Mouse (Mus musculus) midbrain, postnatal 0 days (tissue): ENCODE results near the gene Mgat4a. TPM values are rescaled to one million over a fixed set of nuclear protein-coding genes. Genes with fewer than 3 reads are reported as not detected.

ENCODE experiments used
- ATAC-seq: fragments of 200-750 bp; cut with Nextera tagmentation; 2 replicates; pipeline ENCODE4 v1.8.0; 2017; ENCODE audit warnings: moderate number of reproducible peaks, mild to moderate bottlenecking, moderate TSS enrichment, moderate library complexity; ENCODE audit not compliant: low FRiP score
- DNase-seq: peaks from one replicate; pipeline ENCODE4 v3.0.0-alpha.2; 2015; ENCODE audit warnings: low spot score
- H3K27ac ChIP-seq: fragments of 300-500 bp; sonication (generic); 2 replicates; pipeline ENCODE4 v1.5.1; 2014; ENCODE audit warnings: low read depth, mild to moderate bottlenecking, low read length, mixed read lengths
- H3K27me3 ChIP-seq: fragments of 300-500 bp; sonication (generic); 2 replicates; pipeline ENCODE4 v1.6.1; 2014; ENCODE audit warnings: low read length, control low read depth, mixed read lengths; ENCODE audit not compliant: insufficient read depth
- H3K36me3 ChIP-seq: fragments of 300-500 bp; sonication (generic); 2 replicates; pipeline ENCODE4 v1.6.1; 2014; ENCODE audit warnings: low read length, control low read depth, mixed read lengths; ENCODE audit not compliant: insufficient read depth
- H3K4me1 ChIP-seq: fragments of 300-500 bp; sonication (generic); 2 replicates; pipeline ENCODE4 v1.6.1; 2014; ENCODE audit warnings: mild to moderate bottlenecking, control low read depth, antibody characterized with exemption, low read length, mixed read lengths; ENCODE audit not compliant: insufficient read depth
- H3K4me2 ChIP-seq: fragments of 300-500 bp; sonication (generic); 2 replicates; pipeline ENCODE4 v1.6.1; 2014; ENCODE audit warnings: low read depth, mild to moderate bottlenecking, low read length, mixed read lengths; ENCODE audit not compliant: poor library complexity, severe bottlenecking
- H3K4me3 ChIP-seq: fragments of 300-500 bp; sonication (generic); 2 replicates; pipeline ENCODE4 v1.5.1; 2014; ENCODE audit warnings: low read depth, mild to moderate bottlenecking, low read length, moderate library complexity
- H3K9ac ChIP-seq: fragments of 300-500 bp; sonication (generic); replicated peaks from 2 replicates; pipeline ENCODE4 v1.6.1; 2014; ENCODE audit warnings: mild to moderate bottlenecking, low read length, moderate library complexity, mixed read lengths; ENCODE audit not compliant: poor library complexity, severe bottlenecking
- H3K9me3 ChIP-seq: fragments of 300-500 bp; sonication (generic); 2 replicates; pipeline ENCODE4 v1.6.1; 2016; ENCODE audit warnings: low read length, control low read depth
- CTCF ChIP-seq: IDR thresholded peaks from 2 replicates; pipeline ENCODE4 v1.5.1; 2016; ENCODE audit warnings: antibody characterized with exemption, mild to moderate bottlenecking
- WGBS: fragments of 180-500 bp; shearing (Covaris S2); extraction: QIAGEN DNeasy Blood & Tissue Kit; methylation state at CpG from one replicate; pipeline ENCODE4 v1.1.7; 2014; 5-methylcytosine and 5-hydroxymethylcytosine counted together
- polyA plus RNA-seq: library from polyadenylated mRNA; unstranded; fragments of >200 nt; fragmentation: Nextera tagmentation; extraction: Ambion mirVana; gene quantifications from 2 replicates; pipeline ENCODE4 v1.2.1, GENCODE M21; 2015
- total RNA-seq: library from RNA; depleted of rRNA; stranded (reverse); fragments of >200 nt; gene quantifications from 2 replicates; pipeline ENCODE4 v1.2.3, GENCODE M21; 2014

Gene Mgat4a
- total and polyA plus RNA-seq, 2 experiments from 2014 or later = 9.2 to 27.8 TPM

GRCm38 (mm10) chr1:37539968-37540809, 627 bp downstream of the Mgat4a start:
- WGBS = 3% methylated on average over 36 of the region's 47 CpGs
- Histone ChIP-seq H3K9me3 (no peaks in the 10 kb centered on the region), H3K27ac (peak overlapping the region; percentile 71), H3K36me3 (no peaks in the 10 kb centered on the region), H3K4me2 (peak overlapping the region; percentile 82), H3K4me1 (peaks cover 2% of the 10 kb centered on the region; the same call in 1 of the 2 replicates), H3K4me3 (peak overlapping the region; percentile 91), H3K9ac (peak overlapping the region; percentile 86), H3K27me3 (0 out of 2 replicates have a peak, but pooled peaks cover 3% of the 10 kb centered on the region)
- no peak for TF ChIP-seq CTCF
- no peak for DNase-seq
- peak; percentile 71 for ATAC-seq

- DNase-seq (no peak), ATAC-seq (no peak)
- Histone ChIP-seq H3K27ac (no peak overlapping the region), H3K27me3 (no peaks in the 10 kb centered on the region), H3K4me1 (peaks cover 2% of the 10 kb centered on the region; the same call in 1 of the 2 replicates), H3K9me3 (no peaks in the 10 kb centered on the region), H3K4me3 (no peak overlapping the region), H3K4me2 (no peak overlapping the region), H3K36me3 (0 out of 2 replicates have a peak, but pooled peaks cover 3% of the 10 kb centered on the region), H3K9ac (no peak overlapping the region)
- WGBS = 67% methylated on average over 5 of the region's 5 CpGs
- no peak for TF ChIP-seq CTCF
Observed at GRCm38 (mm10) chr1:37534532-37535108, 6.2 kb downstream of the Mgat4a start.

- no peaks in the 10 kb centered on the region for H3K9me3 ChIP-seq
- no peaks in the 10 kb centered on the region for H3K27me3 ChIP-seq
- no peak for ATAC-seq
- DNase-seq = peak; percentile 14
- no peaks in the 10 kb centered on the region; the same call in 1 of the 2 replicates for H3K4me1 ChIP-seq
- no peak overlapping the region for H3K4me2 ChIP-seq
- no peak overlapping the region for H3K4me3 ChIP-seq
- 0 out of 2 replicates have a peak, but pooled peaks cover 3% of the 10 kb centered on the region for H3K36me3 ChIP-seq
- whole genome bisulfite sequencing = 84% methylated on average over 7 of the region's 7 CpGs
- H3K9ac ChIP-seq = no peak overlapping the region
- no peak overlapping the region for H3K27ac ChIP-seq
- no peak for TF ChIP-seq CTCF
Observed at GRCm38 (mm10) chr1:37533181-37533580, 7.6 kb downstream of the Mgat4a start.

GRCm38 (mm10) chr1:37532533-37532840, 8.3 kb downstream of the Mgat4a start:
- no peak for TF ChIP-seq CTCF
- no peaks in the 10 kb centered on the region for H3K9me3 ChIP-seq
- ATAC-seq (no peak), DNase-seq (no peak)
- no peaks in the 10 kb centered on the region; the same call in 1 of the 2 replicates for H3K4me1 ChIP-seq
- H3K27ac ChIP-seq = no peak overlapping the region
- no peak overlapping the region for H3K4me2 ChIP-seq
- no peak overlapping the region for H3K4me3 ChIP-seq
- H3K27me3 ChIP-seq = no peaks in the 10 kb centered on the region
- 83% methylated on average over 6 of the region's 6 CpGs for WGBS
- no peak overlapping the region for H3K9ac ChIP-seq
- H3K36me3 ChIP-seq = 0 out of 2 replicates have a peak, but pooled peaks cover 3% of the 10 kb centered on the region

- Histone ChIP-seq H3K9ac (no peak overlapping the region), H3K9me3 (no peaks in the 10 kb centered on the region)
- no peak for ATAC-seq
Observed at GRCm38 (mm10) chr1:37531654-37532532, 8.9 kb downstream of the Mgat4a start.

More at GRCm38 (mm10) chr1:37531654-37532532, 8.9 kb downstream of the Mgat4a start:
- no peak overlapping the region for H3K4me3 ChIP-seq
- WGBS = 95% methylated on average over 12 of the region's 12 CpGs
- H3K27me3 ChIP-seq = no peaks in the 10 kb centered on the region
- no peaks in the 10 kb centered on the region; the same call in 1 of the 2 replicates for H3K4me1 ChIP-seq
- no peak for TF ChIP-seq CTCF
- H3K4me2 ChIP-seq = no peak overlapping the region
- no peak for DNase-seq
- H3K36me3 ChIP-seq = 0 out of 2 replicates have a peak, but pooled peaks cover 3% of the 10 kb centered on the region
- H3K27ac ChIP-seq = no peak overlapping the region
